Mouse (Mus musculus) G1E (cell line): ENCODE results near the gene Serinc5. TPM values are rescaled to one million over a fixed set of nuclear protein-coding genes. Genes with fewer than 3 reads are reported as not detected.
A peak's percentile ranks its signal among the peaks of the same experiment; 100 is the strongest.

Experiments used
- ATAC-seq: 2 replicates; pipeline ENCODE4 v1.8.0; 2016; ENCODE audit warnings: mild to moderate bottlenecking; ENCODE audit not compliant: insufficient number of reproducible peaks, poor library complexity, low FRiP score, severe bottlenecking; ENCODE audit errors: extremely low read depth
- DNase-seq: peaks from one replicate; pipeline ENCODE4 v3.0.0; 2012; ENCODE audit warnings: low spot score
- H3K27me3 ChIP-seq: 2 replicates; pipeline ENCODE4 v1.6.1; 2012; ENCODE audit warnings: mild to moderate bottlenecking, low read length, inconsistent platforms; ENCODE audit not compliant: insufficient read depth
- H3K36me3 ChIP-seq: replicated peaks from 2 replicates; pipeline ENCODE3; 2012; ENCODE audit warnings: mild to moderate bottlenecking, inconsistent platforms
- H3K4me1 ChIP-seq: 2 replicates; pipeline ENCODE4 v1.6.1; 2012; ENCODE audit warnings: low read depth, low read length, inconsistent platforms, mixed read lengths; ENCODE audit not compliant: insufficient read depth
- H3K4me3 ChIP-seq: 2 replicates; pipeline ENCODE4 v1.5.1; 2012; ENCODE audit warnings: low read depth, mild to moderate bottlenecking, inconsistent platforms, low read length, moderate library complexity, mixed read lengths
- H3K9me3 ChIP-seq: replicated peaks from 2 replicates; pipeline ENCODE4 v1.6.1; 2012; ENCODE audit warnings: inconsistent platforms
- CTCF ChIP-seq: IDR thresholded peaks from 2 replicates; pipeline ENCODE4 v1.5.1; 2012; ENCODE audit warnings: low read depth, low read length, inconsistent platforms, mixed read lengths
- GATA1 ChIP-seq: IDR thresholded peaks from 2 replicates; pipeline ENCODE4 v1.6.1; 2012; ENCODE audit warnings: borderline replicate concordance, low read length, inconsistent platforms, mixed read lengths
- GATA2 ChIP-seq: IDR thresholded peaks from 2 replicates; pipeline ENCODE4 v1.6.1; 2012; ENCODE audit warnings: low read depth, low read length, inconsistent platforms, borderline replicate concordance
- POLR2AphosphoS5 ChIP-seq: IDR thresholded peaks from 2 replicates; pipeline ENCODE4 v1.6.1; 2012; ENCODE audit warnings: low read depth, low read length, inconsistent platforms; ENCODE audit not compliant: insufficient replicate concordance
- TAL1 ChIP-seq: conservative IDR thresholded peaks from 2 replicates; pipeline ENCODE4 v1.6.1; 2012; ENCODE audit warnings: low read depth, low read length, inconsistent platforms, mixed read lengths
- polyA plus RNA-seq: library from polyadenylated mRNA; stranded (reverse); fragments of >175 nt; gene quantifications from 2 replicates; pipeline ENCODE4 v1.2.3, GENCODE M21; 2012
- total RNA-seq, 2 experiments: library from RNA; stranded (forward) in 1 of 2; stranded (reverse) in 1 of 2; fragments of 200-1000 nt in 1 of 2; fragments of >200 nt in 1 of 2; fragmentation: Nextera tagmentation in 1 of 2; gene quantifications; 2 replicates each; pipeline ENCODE4 v1.2.3; 2014 to 2017

Serinc5 gene
- total and polyA plus RNA-seq, 3 experiments: 7.1 to 43.2 (median 13.2) TPM

GRCm38 (mm10) chr13:92740671-92741270 is 129.9 kb downstream of the Serinc5 start:
- Histone ChIP-seq H3K4me3 (no peak overlapping the region), H3K4me1 (peaks cover 13% of the 10 kb centered on the region), H3K36me3 (no peaks in the 10 kb centered on the region), H3K27me3 (peaks cover 13% of the 10 kb centered on the region), H3K9me3 (no peaks in the 10 kb centered on the region)
- DNase-seq (peak; percentile 36), ATAC-seq (0 out of 2 replicates have a peak, but pooled peaks have one; percentile 22)
- TF ChIP-seq POLR2AphosphoS5: no peak
- TF ChIP-seq TAL1: no peak
- TF ChIP-seq CTCF: peak; percentile 49; the same call in 1 of the 2 replicates
- TF ChIP-seq GATA2: no peak
- TF ChIP-seq GATA1: no peak

DNA sequence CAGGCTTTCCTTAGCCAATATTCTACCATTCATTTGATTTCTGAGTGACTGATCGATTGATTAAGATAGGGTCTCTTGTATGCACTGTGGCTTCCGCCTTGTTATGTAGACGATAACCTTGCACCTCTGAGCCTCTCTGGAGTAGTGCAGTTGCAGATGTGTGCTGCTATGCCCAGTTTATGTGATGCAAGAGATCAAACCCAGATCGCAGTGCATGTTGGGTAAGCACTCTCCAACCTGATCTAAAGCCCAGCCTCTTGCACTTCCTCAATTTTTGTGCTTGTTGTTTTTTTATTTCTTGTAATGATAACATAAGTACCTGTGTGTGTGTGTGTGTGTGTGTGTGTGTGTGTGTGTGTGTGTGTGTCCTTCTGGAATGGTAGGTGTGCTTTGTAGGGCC is 132.0 kb downstream of the Serinc5 start:
- TF ChIP-seq POLR2AphosphoS5 (no peak), GATA2 (no peak), GATA1 (no peak), CTCF (no peak), TAL1 (no peak)
- Histone ChIP-seq H3K27me3 (peaks cover 6% of the 10 kb centered on the region; the same call in 1 of the 2 replicates), H3K9me3 (no peaks in the 10 kb centered on the region), H3K4me1 (peaks cover 13% of the 10 kb centered on the region), H3K4me3 (no peak overlapping the region), H3K36me3 (no peaks in the 10 kb centered on the region)
- ATAC-seq (no peak), DNase-seq (no peak)

DNA sequence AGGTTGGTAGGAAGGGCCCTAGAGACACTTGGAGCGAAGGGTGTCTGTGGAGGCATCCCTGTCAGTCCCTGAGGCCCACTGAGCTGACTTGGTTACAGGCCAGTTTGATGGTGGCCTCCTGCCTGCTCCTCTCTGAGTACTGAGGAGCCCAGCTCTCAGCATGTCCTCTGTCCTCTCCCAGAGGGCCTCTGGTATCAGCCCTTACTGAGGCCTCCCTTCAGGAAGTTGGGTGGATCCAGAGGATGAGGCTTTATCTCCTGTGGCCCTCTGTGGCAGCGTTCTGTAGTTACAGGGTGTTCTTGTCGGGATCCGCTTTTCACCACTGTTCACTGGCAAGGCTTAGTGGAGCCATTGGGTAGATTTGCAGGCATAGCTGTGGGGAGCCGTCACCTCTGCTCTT is 132.4 kb downstream of the Serinc5 start:
- Histone ChIP-seq H3K9me3 (no peaks in the 10 kb centered on the region), H3K4me1 (peaks cover 13% of the 10 kb centered on the region), H3K27me3 (peaks cover 9% of the 10 kb centered on the region), H3K36me3 (no peaks in the 10 kb centered on the region), H3K4me3 (no peak overlapping the region; the same call in 1 of the 2 replicates)
- ATAC-seq: peak; percentile 15; the same call in 1 of the 2 replicates
- no peak for TF ChIP-seq CTCF
- TF ChIP-seq TAL1: no peak
- no peak for TF ChIP-seq GATA2
- no peak for TF ChIP-seq POLR2AphosphoS5
- no peak for TF ChIP-seq GATA1
- DNase-seq: no peak

GRCm38 (mm10) chr13:92750976-92751518 is 140.2 kb downstream of the Serinc5 start:
- TF ChIP-seq CTCF (peak; percentile 52; the same call in 1 of the 2 replicates), POLR2AphosphoS5 (no peak)
- peaks cover 3% of the 10 kb centered on the region for H3K4me1 ChIP-seq
- DNase-seq (peak; percentile 67), ATAC-seq (peak; percentile 28)
- H3K27me3 ChIP-seq: peaks cover 28% of the 10 kb centered on the region
- no peak overlapping the region for H3K4me3 ChIP-seq
- H3K9me3 ChIP-seq: no peaks in the 10 kb centered on the region
- H3K36me3 ChIP-seq: no peaks in the 10 kb centered on the region

- peaks cover 3% of the 10 kb centered on the region for H3K4me1 ChIP-seq
- H3K9me3 ChIP-seq: no peaks in the 10 kb centered on the region
- H3K4me3 ChIP-seq: no peak overlapping the region
- H3K36me3 ChIP-seq: no peaks in the 10 kb centered on the region
- H3K27me3 ChIP-seq: peaks cover 32% of the 10 kb centered on the region
- TF ChIP-seq CTCF (peak; percentile 57), GATA2 (no peak), POLR2AphosphoS5 (no peak)
- DNase-seq (peak; percentile 21), ATAC-seq (no peak)
Observed at GRCm38 (mm10) chr13:92751726-92752565, 141.1 kb downstream of the Serinc5 start.

GRCm38 (mm10) chr13:92753676-92754075 is 142.8 kb downstream of the Serinc5 start:
- no peak overlapping the region for H3K4me3 ChIP-seq
- DNase-seq: no peak
- peaks cover 35% of the 10 kb centered on the region for H3K27me3 ChIP-seq
- no peaks in the 10 kb centered on the region for H3K36me3 ChIP-seq
- TF ChIP-seq TAL1: no peak
- TF ChIP-seq CTCF: no peak
- TF ChIP-seq GATA2: no peak
- peaks cover 3% of the 10 kb centered on the region for H3K4me1 ChIP-seq
- ATAC-seq: no peak
- no peaks in the 10 kb centered on the region for H3K9me3 ChIP-seq
